Mouse (Mus musculus): ENCODE results near the gene Ddx39b. TPM values are rescaled to one million over a fixed set of nuclear protein-coding genes. Genes with fewer than 3 reads are reported as not detected.

Gene Ddx39b
- polyA plus RNA-seq, 2 experiments, result 127 to 199 TPM

GRCm38 (mm10) chr17:35234903-35235302, 6.6 kb upstream of the Ddx39b start:
- peaks cover 7% of the 10 kb centered on the region for H3K36me3 ChIP-seq (replicated peaks; ENCODE audit: control insufficient read depth, insufficient read depth, low read depth)
- DNase-seq (ENCODE audit: low read depth in 3 of 3, low spot score in 3 of 3) (no peak), ATAC-seq (ENCODE audit: insufficient read depth) (peak; percentile 3; the same call in 1 of the 2 replicates)
- H3K27me3 ChIP-seq (ENCODE audit: control insufficient read depth, insufficient read depth, low read length), result no peaks in the 10 kb centered on the region
- no peaks in the 10 kb centered on the region for H3K9me3 ChIP-seq (ENCODE audit: control insufficient read depth, low read length)
- H3K4me2 ChIP-seq (ENCODE audit: low read depth), result peak overlapping the region; percentile 86
- TF ChIP-seq CTCF (IDR thresholded peaks at IDR 0.05; ENCODE audit: low read depth) (no peak), EP300 (IDR thresholded peaks at IDR 0.05; ENCODE audit: low read depth) (no peak)
- H3K4me3 ChIP-seq (ENCODE audit: insufficient read depth in 1 of 2, low read depth in 2 of 2, low read length in 2 of 2), result peak overlapping the region; percentile 69
- peak overlapping the region; percentile 86 for H3K27ac ChIP-seq
- H3K4me1 ChIP-seq (replicated peaks; ENCODE audit: control insufficient read depth in 2 of 2, insufficient read depth in 2 of 2, low read length in 1 of 2), result peaks cover 0 to 5% of the 10 kb centered on the region in 2 experiments; a peak in 1 of 4 replicates
- 3% methylated on average over 31 of the region's 31 CpGs for WGBS (ENCODE audit: insufficient replicate concordance)
- peak overlapping the region; percentile 76 for H3K9ac ChIP-seq (replicated peaks)

- peak within 1 kb of the TSS; percentile 69 for H3K4me3 ChIP-seq (ENCODE audit: insufficient read depth in 1 of 2, low read depth in 2 of 2, low read length in 2 of 2)
- WGBS (ENCODE audit: insufficient replicate concordance), result under 1% methylated on average over 35 of the region's 35 CpGs
- ATAC-seq (ENCODE audit: insufficient read depth), result peak; percentile 80
These were observed 5.7 kb upstream of the Ddx39b start, which contains the start of gene Nfkbil1 for GRCm38 (mm10) chr17:35235614-35236389. Gene Nfkbil1, minus strand, starts transcription at chr17:35235792.

GRCm38 (mm10) chr17:35236390-35236746, 5.2 kb upstream of the Ddx39b start:
- Histone ChIP-seq H3K4me3 (ENCODE audit: insufficient read depth in 1 of 2, low read depth in 2 of 2, low read length in 2 of 2) (peak overlapping the region; percentile 69), H3K9ac (replicated peaks) (peak overlapping the region; percentile 76), H3K36me3 (replicated peaks; ENCODE audit: control insufficient read depth, insufficient read depth, low read depth) (peaks cover 2% of the 10 kb centered on the region), H3K9me3 (ENCODE audit: control insufficient read depth, low read length) (no peaks in the 10 kb centered on the region), H3K27ac (peak overlapping the region; percentile 86), H3K4me1 (replicated peaks; ENCODE audit: control insufficient read depth in 2 of 2, insufficient read depth in 2 of 2, low read length in 1 of 2) (peaks cover 7 to 16% of the 10 kb centered on the region in 2 experiments), H3K27me3 (ENCODE audit: control insufficient read depth, insufficient read depth, low read length) (no peaks in the 10 kb centered on the region), H3K4me2 (ENCODE audit: low read depth) (peak overlapping the region; percentile 86)
- ATAC-seq (ENCODE audit: insufficient read depth), result peak; percentile 70
- TF ChIP-seq EP300 (IDR thresholded peaks at IDR 0.05; ENCODE audit: low read depth) (no peak), CTCF (IDR thresholded peaks at IDR 0.05; ENCODE audit: low read depth) (peak; percentile 100)
- peak; percentile 75 to 82 (median 76) for DNase-seq (ENCODE audit: low read depth in 3 of 3, low spot score in 3 of 3)
- WGBS (ENCODE audit: insufficient replicate concordance), result 2% methylated on average over 18 of the region's 18 CpGs

More at GRCm38 (mm10) chr17:35235614-35236389, 5.7 kb upstream of the Ddx39b start, which contains the start of gene Nfkbil1:
- Histone ChIP-seq H3K36me3 (replicated peaks; ENCODE audit: control insufficient read depth, insufficient read depth, low read depth) (peaks cover 7% of the 10 kb centered on the region), H3K9me3 (ENCODE audit: control insufficient read depth, low read length) (no peaks in the 10 kb centered on the region), H3K4me1 (replicated peaks; ENCODE audit: control insufficient read depth in 2 of 2, insufficient read depth in 2 of 2, low read length in 1 of 2) (peaks cover 6 to 13% of the 10 kb centered on the region in 2 experiments), H3K27me3 (ENCODE audit: control insufficient read depth, insufficient read depth, low read length) (no peaks in the 10 kb centered on the region), H3K9ac (replicated peaks) (peak within 1 kb of the TSS; percentile 76), H3K27ac (peak within 1 kb of the TSS; percentile 86), H3K4me2 (ENCODE audit: low read depth) (peak within 1 kb of the TSS; percentile 86)
- no peak for TF ChIP-seq CTCF (IDR thresholded peaks at IDR 0.05; ENCODE audit: low read depth)
- TF ChIP-seq EP300 (IDR thresholded peaks at IDR 0.05; ENCODE audit: low read depth), result peak; percentile 30; the same call in 1 of the 2 replicates
- DNase-seq (ENCODE audit: low read depth in 3 of 3, low spot score in 3 of 3), result peak; percentile 82 to 87 (median 85)

GRCm38 (mm10) chr17:35236996-35237395, 4.5 kb upstream of the Ddx39b start:
- Histone ChIP-seq H3K27me3 (ENCODE audit: control insufficient read depth, insufficient read depth, low read length) (no peaks in the 10 kb centered on the region), H3K27ac (no peak overlapping the region), H3K4me1 (replicated peaks; ENCODE audit: control insufficient read depth in 2 of 2, insufficient read depth in 2 of 2, low read length in 1 of 2) (peaks cover 7 to 16% of the 10 kb centered on the region in 2 experiments), H3K9ac (replicated peaks) (no peak overlapping the region), H3K4me2 (ENCODE audit: low read depth) (no peak overlapping the region), H3K36me3 (replicated peaks; ENCODE audit: control insufficient read depth, insufficient read depth, low read depth) (peaks cover 2% of the 10 kb centered on the region), H3K4me3 (ENCODE audit: insufficient read depth in 1 of 2, low read depth in 2 of 2, low read length in 2 of 2) (no peak overlapping the region), H3K9me3 (ENCODE audit: control insufficient read depth, low read length) (no peaks in the 10 kb centered on the region)
- ATAC-seq (ENCODE audit: insufficient read depth), result no peak
- TF ChIP-seq CTCF (IDR thresholded peaks at IDR 0.05; ENCODE audit: low read depth) (no peak), EP300 (IDR thresholded peaks at IDR 0.05; ENCODE audit: low read depth) (no peak)
- WGBS (ENCODE audit: insufficient replicate concordance), result 80% methylated on average over 9 of the region's 9 CpGs
- no peak for DNase-seq (ENCODE audit: low read depth in 3 of 3, low spot score in 3 of 3)

GRCm38 (mm10) chr17:35237504-35237903, 4.0 kb upstream of the Ddx39b start:
- no peak for TF ChIP-seq CTCF (IDR thresholded peaks at IDR 0.05; ENCODE audit: low read depth)
- TF ChIP-seq EP300 (IDR thresholded peaks at IDR 0.05; ENCODE audit: low read depth), result no peak
- Histone ChIP-seq H3K4me1 (replicated peaks; ENCODE audit: control insufficient read depth in 2 of 2, insufficient read depth in 2 of 2, low read length in 1 of 2) (peaks cover 7 to 16% of the 10 kb centered on the region in 2 experiments), H3K36me3 (replicated peaks; ENCODE audit: control insufficient read depth, insufficient read depth, low read depth) (peaks cover 2% of the 10 kb centered on the region), H3K4me3 (ENCODE audit: insufficient read depth in 1 of 2, low read depth in 2 of 2, low read length in 2 of 2) (no peak overlapping the region), H3K27me3 (ENCODE audit: control insufficient read depth, insufficient read depth, low read length) (no peaks in the 10 kb centered on the region), H3K9me3 (ENCODE audit: control insufficient read depth, low read length) (no peaks in the 10 kb centered on the region), H3K4me2 (ENCODE audit: low read depth) (no peak overlapping the region), H3K27ac (no peak overlapping the region), H3K9ac (replicated peaks) (no peak overlapping the region)
- ATAC-seq (ENCODE audit: insufficient read depth), result no peak
- 85% methylated on average over 12 of the region's 12 CpGs for WGBS (ENCODE audit: insufficient replicate concordance)
- no peak for DNase-seq (ENCODE audit: low read depth in 3 of 3, low spot score in 3 of 3)
